Mouse (Mus musculus) cerebellum, postnatal 36 days (tissue): ENCODE measurements at regions not wholly inside any gene's neighbourhood (a gene's known extent, or its start where the extent isn't known, plus 50 kb on each side); places are given as distances from the start of the nearest gene placed in this dataset.

Experiments
- DNase-seq, 2 experiments: peaks; one replicate each; pipeline ENCODE4 v3.0.0; 2021 to 2022; ENCODE audit warnings: mixed read lengths in 2 of 2

- no peak for DNase-seq
Observed at GRCm38 (mm10) chr7:67895166-67895565, 57.5 kb upstream of the Igf1r start.

GRCm38 (mm10) chr7:67892917-67893316, 59.7 kb upstream of the Igf1r start:
- no peak for DNase-seq

- DNase-seq = no peak
Observed at GRCm38 (mm10) chr7:67883040-67883439, 69.6 kb upstream of the Igf1r start.

GRCm38 (mm10) chr7:67882606-67883005, 70.0 kb upstream of the Igf1r start:
- no peak for DNase-seq

- no peak for DNase-seq
Observed at GRCm38 (mm10) chr7:67878226-67878625, 74.4 kb upstream of the Igf1r start.

- DNase-seq = no peak
Observed at GRCm38 (mm10) chr7:67877587-67877986, 75.0 kb upstream of the Igf1r start.

- DNase-seq = no peak
Observed at GRCm38 (mm10) chr7:67854080-67855022, 94.8 kb upstream of the Synm start.

GRCm38 (mm10) chr7:67852859-67853258, 93.3 kb upstream of the Synm start:
- DNase-seq = no peak

- no peak for DNase-seq
Observed at GRCm38 (mm10) chr7:67849509-67849862, 89.9 kb upstream of the Synm start.

GRCm38 (mm10) chr7:67848589-67849508, 89.3 kb upstream of the Synm start:
- peak; percentile 60 to 66 for DNase-seq

GRCm38 (mm10) chr7:67846796-67847195, 87.3 kb upstream of the Synm start:
- DNase-seq = no peak

GRCm38 (mm10) chr7:67836984-67837383, 77.4 kb upstream of the Synm start:
- no peak for DNase-seq

GRCm38 (mm10) chr7:67836117-67836949, 76.8 kb upstream of the Synm start:
- no peak for DNase-seq

- no peak for DNase-seq
Observed at GRCm38 (mm10) chr7:67831738-67832137, 72.2 kb upstream of the Synm start.

GRCm38 (mm10) chr7:67827386-67827785, 67.8 kb upstream of the Synm start:
- no peak for DNase-seq

- no peak for DNase-seq
Observed at GRCm38 (mm10) chr7:67826936-67827335, 67.4 kb upstream of the Synm start.

- no peak for DNase-seq
Observed at GRCm38 (mm10) chr7:67826368-67826767, 66.8 kb upstream of the Synm start.

GRCm38 (mm10) chr7:67825636-67826280, 66.2 kb upstream of the Synm start:
- no peak for DNase-seq

GRCm38 (mm10) chr7:67823943-67824645, 64.6 kb upstream of the Synm start:
- DNase-seq = no peak

GRCm38 (mm10) chr7:67819551-67819950, 60.0 kb upstream of the Synm start:
- no peak for DNase-seq

- no peak for DNase-seq
Observed at GRCm38 (mm10) chr7:67817556-67817955, 58.0 kb upstream of the Synm start.
